Mouse (Mus musculus): ENCODE results near the gene Slc1a4.

The Slc1a4 gene

GRCm38 (mm10) chr11:20325073-20325694 is 7.3 kb downstream of the Slc1a4 start:
- no peak for DNase-seq (ENCODE audit: low spot score in 2 of 2)

DNA sequence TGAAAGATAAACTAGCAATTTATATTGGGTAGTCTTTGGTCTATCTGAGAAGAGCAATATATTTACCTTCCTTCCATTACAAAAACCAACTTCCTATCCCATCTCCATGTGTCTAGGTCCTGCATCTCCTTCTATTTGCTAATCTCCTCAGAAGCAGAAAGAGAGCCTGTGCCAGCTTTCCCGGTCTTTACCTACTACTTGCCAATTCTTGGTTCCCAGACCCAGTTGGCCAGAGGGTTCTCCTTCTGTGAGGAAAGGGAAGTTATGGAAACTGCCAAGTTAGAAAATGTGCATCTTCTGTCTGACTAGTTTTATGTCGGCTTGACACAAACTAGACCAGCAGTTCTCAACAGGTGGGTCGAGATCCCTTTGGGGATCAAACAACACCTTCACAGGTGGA is 8.5 kb downstream of the Slc1a4 start:
- no peak for DNase-seq (ENCODE audit: low spot score in 2 of 2)

- DNase-seq (ENCODE audit: low spot score in 2 of 2), result no peak
These were observed 10.1 kb downstream of the Slc1a4 start for GRCm38 (mm10) chr11:20322366-20322765.

GRCm38 (mm10) chr11:20320661-20321060 is 11.9 kb downstream of the Slc1a4 start:
- no peak for DNase-seq (ENCODE audit: low spot score in 2 of 2)

DNA sequence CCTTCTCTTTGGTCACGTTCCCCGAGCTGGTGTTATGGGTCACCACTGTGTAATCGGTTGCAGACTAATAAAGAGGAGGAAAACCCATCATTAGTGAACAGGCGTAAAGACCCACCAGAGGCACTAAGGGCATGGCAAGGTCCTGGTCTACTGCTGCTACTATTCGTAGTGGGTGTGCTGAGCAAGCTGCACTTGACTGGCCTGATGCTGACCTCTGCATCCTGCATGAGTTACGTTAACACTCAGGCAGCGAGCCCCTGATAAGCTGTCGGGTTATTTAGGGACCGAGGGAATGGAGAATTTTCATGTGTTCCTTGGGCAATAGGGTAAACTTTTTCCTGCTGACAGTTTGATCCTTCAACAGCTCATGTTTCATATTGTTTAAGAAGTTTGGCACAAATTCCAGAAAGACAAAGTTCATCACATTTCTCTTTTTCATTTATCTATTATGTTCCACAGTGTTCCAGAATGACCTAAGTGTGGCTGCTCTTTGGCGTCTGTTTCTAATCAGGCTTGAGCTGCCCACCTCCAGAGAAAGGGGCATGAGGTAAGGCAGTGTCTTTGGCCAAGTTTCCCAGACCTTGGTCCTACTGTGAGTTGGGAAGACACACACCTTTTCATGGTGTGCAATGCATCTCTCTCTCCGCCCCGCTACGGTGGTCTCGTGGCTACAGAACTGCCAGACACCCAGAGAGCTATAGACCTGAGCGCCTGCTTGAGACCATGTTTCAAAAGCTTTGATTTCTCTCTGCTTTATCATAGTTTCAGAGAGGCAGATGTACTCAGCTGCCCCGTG is 13.7 kb downstream of the Slc1a4 start:
- DNase-seq (ENCODE audit: low spot score in 2 of 2), result no peak

- DNase-seq (ENCODE audit: low spot score in 2 of 2), result no peak
These were observed 18.9 kb downstream of the Slc1a4 start for GRCm38 (mm10) chr11:20313576-20313975.

GRCm38 (mm10) chr11:20309044-20309443 is 23.5 kb downstream of the Slc1a4 start:
- DNase-seq (ENCODE audit: low spot score in 2 of 2), result no peak

DNA sequence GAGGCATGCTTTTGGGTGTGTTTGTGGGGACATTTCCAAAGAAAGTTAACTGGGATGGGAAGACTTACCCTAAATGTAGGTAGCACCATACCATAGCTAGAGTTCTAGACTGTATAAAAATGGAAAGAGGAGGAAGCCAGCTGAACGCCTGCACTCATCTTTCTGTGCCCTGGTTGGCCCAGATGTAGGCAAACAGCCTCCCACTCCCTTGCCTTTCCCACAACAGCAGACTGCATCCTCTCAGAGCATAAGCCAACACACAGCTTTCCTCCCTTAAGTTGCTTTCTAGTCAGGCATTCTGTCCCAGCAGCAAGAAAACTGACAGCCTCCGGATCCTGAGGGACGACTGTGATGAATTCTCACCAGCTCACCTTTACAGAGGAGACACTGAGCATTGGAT is 25.1 kb downstream of the Slc1a4 start:
- no peak for DNase-seq (ENCODE audit: low spot score in 2 of 2)

DNA sequence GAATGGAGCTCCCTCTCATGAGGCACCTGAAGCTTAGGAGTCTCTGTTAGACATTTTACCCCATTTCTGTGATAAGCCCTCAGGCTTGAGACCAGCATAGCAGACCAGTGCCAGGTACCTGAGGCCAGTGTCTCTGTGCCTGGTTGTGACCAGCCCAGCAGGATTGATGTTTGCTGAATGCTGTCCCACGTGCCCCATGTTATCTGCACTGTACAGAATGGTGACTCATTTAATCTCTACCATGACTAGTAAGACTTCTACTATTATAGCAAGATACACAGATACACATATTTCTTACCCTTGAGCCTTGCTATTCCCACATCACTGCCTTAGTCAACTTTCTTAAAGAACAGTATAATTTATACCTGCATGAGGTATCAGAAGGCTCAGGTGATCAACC is 26.9 kb downstream of the Slc1a4 start:
- DNase-seq (ENCODE audit: low spot score in 2 of 2), result no peak

DNA sequence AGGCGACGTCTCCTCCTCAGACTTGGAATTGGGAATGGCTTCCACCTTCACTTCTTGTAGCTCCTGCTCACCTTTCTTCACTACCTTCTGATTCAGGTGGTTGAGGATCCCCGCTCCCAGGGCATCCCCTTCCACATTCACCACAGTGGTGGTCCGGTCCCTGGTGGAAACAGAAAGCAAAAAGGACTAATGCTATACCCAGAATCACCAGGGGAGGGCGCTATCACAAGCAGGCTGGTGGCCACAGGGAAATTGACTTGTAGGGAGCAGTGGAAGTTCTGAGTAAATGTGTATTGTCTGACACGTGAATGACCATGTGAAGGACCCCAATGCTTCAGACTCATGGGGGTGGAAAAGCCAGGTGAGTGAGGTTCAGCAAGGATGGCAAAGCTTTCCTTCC is 28.2 kb downstream of the Slc1a4 start:
- DNase-seq (ENCODE audit: low spot score in 2 of 2), result peak; percentile 40 to 74

- no peak for DNase-seq (ENCODE audit: low spot score in 2 of 2)
These were observed 31.2 kb downstream of the Slc1a4 start for GRCm38 (mm10) chr11:20301332-20301731.

- DNase-seq (ENCODE audit: low spot score in 2 of 2), result no peak
These were observed 31.7 kb downstream of the Slc1a4 start for GRCm38 (mm10) chr11:20300850-20301249.

- no peak for DNase-seq (ENCODE audit: low spot score in 2 of 2)
These were observed 32.6 kb downstream of the Slc1a4 start for GRCm38 (mm10) chr11:20299900-20300299.

GRCm38 (mm10) chr11:20284463-20284862 is 48.0 kb downstream of the Slc1a4 start:
- no peak for DNase-seq (ENCODE audit: low spot score in 2 of 2)

GRCm38 (mm10) chr11:20282601-20283219 is 49.8 kb downstream of the Slc1a4 start:
- no peak for DNase-seq (ENCODE audit: low spot score in 2 of 2)

DNA sequence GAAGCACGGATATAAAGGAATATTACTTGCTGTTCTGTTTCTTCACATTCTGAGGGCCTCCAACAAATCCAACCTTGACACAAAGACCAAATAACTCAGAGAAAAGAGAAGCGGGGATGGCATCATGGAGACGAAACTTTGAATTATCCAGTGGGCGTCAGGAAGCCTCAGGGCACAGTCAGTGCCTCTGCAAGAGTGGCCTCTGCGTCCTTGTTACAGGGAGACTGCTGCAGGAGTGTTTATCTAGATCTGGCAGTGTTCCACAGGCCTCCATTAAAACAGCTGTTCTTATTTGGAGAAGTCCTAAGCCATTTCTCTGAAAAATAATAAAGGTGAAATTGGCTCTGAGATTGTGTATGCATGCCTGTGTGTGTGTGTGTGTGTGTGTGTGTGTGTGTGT is 51.5 kb downstream of the Slc1a4 start:
- no peak for DNase-seq (ENCODE audit: low spot score in 2 of 2)

DNA sequence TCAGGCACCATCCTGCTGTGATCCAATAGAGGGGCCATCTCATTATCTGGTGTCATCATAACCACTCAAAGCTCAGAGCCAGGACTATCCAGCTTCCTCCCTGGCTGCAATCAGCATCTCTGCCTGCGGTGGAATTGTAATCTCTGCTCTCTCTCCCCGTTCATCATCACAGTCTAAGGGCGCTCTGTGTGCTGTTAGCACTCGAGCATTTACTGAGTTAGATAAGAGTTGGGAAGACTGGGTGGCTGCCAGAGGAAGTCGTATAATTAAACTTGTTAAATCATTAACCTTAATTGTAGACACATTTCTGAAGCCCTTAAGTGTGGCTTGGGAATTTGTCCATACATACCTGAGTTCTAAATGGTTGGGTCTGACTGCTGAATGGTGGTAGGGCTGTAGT is 53.8 kb downstream of the Slc1a4 start:
- no peak for DNase-seq (ENCODE audit: low spot score in 2 of 2)

GRCm38 (mm10) chr11:20277106-20277505 is 55.4 kb downstream of the Slc1a4 start:
- no peak for DNase-seq (ENCODE audit: low spot score in 2 of 2)

- no peak for DNase-seq (ENCODE audit: low spot score in 2 of 2)
These were observed 56.5 kb downstream of the Slc1a4 start for GRCm38 (mm10) chr11:20275974-20276373.

DNA sequence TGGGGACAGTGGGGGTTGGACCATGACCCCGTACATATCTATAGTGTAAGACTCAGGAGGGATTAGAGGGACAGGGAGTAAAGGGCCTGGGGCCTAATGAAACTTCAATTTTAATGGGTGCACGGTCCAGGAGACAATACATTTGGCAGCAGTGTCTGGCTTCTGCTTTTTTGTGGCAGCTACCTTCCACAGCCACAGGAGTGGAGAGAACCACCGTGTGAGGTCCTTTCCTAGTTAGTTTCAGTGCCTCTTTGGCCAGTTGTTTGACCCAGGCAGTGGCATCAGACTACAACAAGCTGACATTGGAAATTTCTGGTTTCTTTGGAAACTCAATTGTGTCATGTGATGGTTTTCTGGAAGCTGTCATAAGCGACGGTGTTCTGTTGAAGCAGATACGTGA is 62.6 kb downstream of the Slc1a4 start:
- DNase-seq (ENCODE audit: low spot score in 2 of 2), result no peak

GRCm38 (mm10) chr11:20262628-20263380 is 69.7 kb downstream of the Slc1a4 start:
- no peak for DNase-seq (ENCODE audit: low spot score in 2 of 2)

GRCm38 (mm10) chr11:20254791-20255190 is 77.7 kb downstream of the Slc1a4 start:
- DNase-seq (ENCODE audit: low spot score in 2 of 2), result no peak

Measured in cerebellum, postnatal 4 days (tissue).